In genomic region chr2:39008954-39009365, GRCm38 (mm10) we compare ENCODE assay signal across 8 mouse cellular contexts. TPM values are rescaled to one million over a fixed set of nuclear protein-coding genes. Genes with fewer than 3 reads are reported as not detected.
DNase-seq lines count a peak whose midpoint lies in the region; ATAC-seq and TF ChIP-seq lines count a peak whose summit lies in the region.

No protein-coding gene starts in this region.

- no peak for TF ChIP-seq CTCF in liver, adult 2 months (IDR thresholded peaks at IDR 0.05; ENCODE audit: low read depth, low read length)

- H3K9me3 ChIP-seq in limb, embryonic 13.5 days: no peaks in the 10 kb centered on the region
- no peaks in the 10 kb centered on the region for H3K9me3 ChIP-seq in midbrain, embryonic 16.5 days (replicated peaks; ENCODE audit: control insufficient read depth, low read length, poor library complexity, severe bottlenecking)

- no peak for ATAC-seq in limb, embryonic 13.5 days (ENCODE audit: low FRiP score, low read depth)
- no peak for ATAC-seq in midbrain, embryonic 16.5 days

- H3K4me2 ChIP-seq in limb, embryonic 13.5 days (replicated peaks): peak overlapping the region; percentile 91
- H3K4me2 ChIP-seq in midbrain, embryonic 16.5 days (ENCODE audit: low read length): peak overlapping the region; percentile 84

- H3K27ac ChIP-seq in liver, adult 2 months (replicated peaks; ENCODE audit: insufficient read depth, low read depth, low read length): peak overlapping the region; percentile 67
- H3K27ac ChIP-seq in limb, embryonic 13.5 days: peak overlapping the region; percentile 89
- H3K27ac ChIP-seq in midbrain, embryonic 16.5 days (ENCODE audit: low read length): no peak overlapping the region; the same call in 1 of the 2 replicates

- H3K36me3 ChIP-seq in liver, adult 2 months (ENCODE audit: control insufficient read depth, insufficient read depth, low read length): peaks cover 6% of the 10 kb centered on the region
- H3K36me3 ChIP-seq in limb, embryonic 13.5 days: peaks cover 25% of the 10 kb centered on the region
- peaks cover 6% of the 10 kb centered on the region for H3K36me3 ChIP-seq in midbrain, embryonic 16.5 days (ENCODE audit: control insufficient read depth, insufficient read depth, low read length)

- peaks cover 15% of the 10 kb centered on the region for H3K4me1 ChIP-seq in liver, adult 2 months (ENCODE audit: control insufficient read depth, insufficient read depth, low read length)
- peaks cover 32% of the 10 kb centered on the region for H3K4me1 ChIP-seq in limb, embryonic 13.5 days
- H3K4me1 ChIP-seq in midbrain, embryonic 16.5 days (ENCODE audit: control insufficient read depth, insufficient read depth, low read length): peaks cover 36% of the 10 kb centered on the region

- peak overlapping the region; percentile 91 for H3K9ac ChIP-seq in liver, adult 2 months (ENCODE audit: low read depth, low read length)
- H3K9ac ChIP-seq in limb, embryonic 13.5 days: peak overlapping the region; percentile 90
- peak overlapping the region; percentile 86 for H3K9ac ChIP-seq in midbrain, embryonic 16.5 days (ENCODE audit: low read depth, low read length)

- peak overlapping the region; percentile 84 for H3K4me3 ChIP-seq in liver, adult 2 months (ENCODE audit: insufficient read depth, low read depth, low read length)
- H3K4me3 ChIP-seq in limb, embryonic 13.5 days: peak overlapping the region; percentile 66
- peak overlapping the region; percentile 72 for H3K4me3 ChIP-seq in midbrain, embryonic 16.5 days (ENCODE audit: low read depth, low read length)

- intact Hi-C loops in heart, postnatal 10 days (cut with DNase I): no loop called here

- 6% methylated on average over 3 of the region's 3 CpGs for WGBS in liver, adult 2 months
- 26% methylated on average over 3 of the region's 3 CpGs for whole genome bisulfite sequencing in limb, embryonic 13.5 days
- 26% methylated on average over 3 of the region's 3 CpGs for WGBS in midbrain, embryonic 16.5 days

- no peak for DNase-seq in liver, adult 2 months (ENCODE audit: extremely low read depth, low read depth, low spot score)
- no peak for DNase-seq in liver
- peak; percentile 74 for DNase-seq in brain, adult 2 months (ENCODE audit: low read depth, low spot score)
- DNase-seq in heart, postnatal 10 days: peak; percentile 58 to 66
- peak; percentile 85 for DNase-seq in thymus, postnatal 14 days
- DNase-seq in testis, postnatal 10 days (ENCODE audit: low spot score): no peak

- TF ChIP-seq POLR2A in liver, adult 2 months (IDR thresholded peaks at IDR 0.05; ENCODE audit: extremely low read depth, insufficient read depth, low read length): no peak

- peaks cover 13% of the 10 kb centered on the region; the same call in 1 of the 2 replicates for H3K79me2 ChIP-seq in liver, adult 2 months (ENCODE audit: control insufficient read depth, insufficient read depth, low read length)

- H3K27me3 ChIP-seq in liver, adult 2 months (ENCODE audit: control insufficient read depth, insufficient read depth, low read length): no peaks in the 10 kb centered on the region
- H3K27me3 ChIP-seq in limb, embryonic 13.5 days: no peaks in the 10 kb centered on the region
- no peaks in the 10 kb centered on the region for H3K27me3 ChIP-seq in midbrain, embryonic 16.5 days (ENCODE audit: control insufficient read depth, insufficient read depth, low read depth, low read length)

RNA-seq across cellular contexts. Expression of gene Rpl35, which starts 3.5 kb away (rescaled TPM):
- 179 and 183 TPM in 2 replicates for total RNA-seq in liver, adult 2 months (2014; rRNA removed)
- 56.9 and 60.6 TPM in 2 replicates for polyA plus RNA-seq in liver, adult 2 months (2012; rRNA removed)
- 100 to 1,000 TPM; 406 to 408 TPM for total RNA-seq in heart, postnatal 10 days (2021)
- polyA plus RNA-seq in limb, embryonic 13.5 days (2015; fragmentation: Nextera tagmentation; extraction: Ambion mirVana): 945 and 972 TPM in 2 replicates
- polyA plus RNA-seq in midbrain, embryonic 16.5 days (2015; fragmentation: Nextera tagmentation; extraction: Ambion mirVana): 563 and 566 TPM in 2 replicates

RNA-seq across cellular contexts. Expression of gene Arpc5l, which starts 3.8 kb away (rescaled TPM):
- total RNA-seq in liver, adult 2 months (2014; rRNA removed): 41.2 and 45.1 TPM in 2 replicates
- 21.3 and 25.7 TPM in 2 replicates for polyA plus RNA-seq in liver, adult 2 months (2012; rRNA removed)
- total RNA-seq in heart, postnatal 10 days (2021): 10 to 100 TPM; 68.4 to 70.6 TPM
- polyA plus RNA-seq in limb, embryonic 13.5 days (2015; fragmentation: Nextera tagmentation; extraction: Ambion mirVana): 111 and 115 TPM in 2 replicates
- polyA plus RNA-seq in midbrain, embryonic 16.5 days (2015; fragmentation: Nextera tagmentation; extraction: Ambion mirVana): 137 and 141 TPM in 2 replicates

RNA-seq across cellular contexts. Expression of gene Wdr38, which starts 11.7 kb away (rescaled TPM):
- 0.55 and 0.67 TPM in 2 replicates for total RNA-seq in liver, adult 2 months (2014; rRNA removed)
- polyA plus RNA-seq in liver, adult 2 months (2012; rRNA removed): 0.34 TPM in 2 replicates
- total RNA-seq in heart, postnatal 10 days (2021): under 1 TPM; 0.17 to 0.31 TPM
- 1.8 and 1.9 TPM in 2 replicates for polyA plus RNA-seq in limb, embryonic 13.5 days (2015; fragmentation: Nextera tagmentation; extraction: Ambion mirVana)
- 1.8 and 2.3 TPM in 2 replicates for polyA plus RNA-seq in midbrain, embryonic 16.5 days (2015; fragmentation: Nextera tagmentation; extraction: Ambion mirVana)

RNA-seq across cellular contexts. Expression of gene Golga1, which starts 56.4 kb away (rescaled TPM):
- total RNA-seq in liver, adult 2 months (2014; rRNA removed): 15.4 and 19.1 TPM in 2 replicates
- 4.2 and 7.1 TPM in 2 replicates for polyA plus RNA-seq in liver, adult 2 months (2012; rRNA removed)
- 10 to 100 TPM; 21.0 to 22.5 TPM for total RNA-seq in heart, postnatal 10 days (2021)
- polyA plus RNA-seq in limb, embryonic 13.5 days (2015; fragmentation: Nextera tagmentation; extraction: Ambion mirVana): 29.2 and 31.0 TPM in 2 replicates
- 34.9 and 37.5 TPM in 2 replicates for polyA plus RNA-seq in midbrain, embryonic 16.5 days (2015; fragmentation: Nextera tagmentation; extraction: Ambion mirVana)

Comparison
In these comparisons a context has a peak if more than half of its experiments do, and no peak if none do; other contexts are left out.
1. DNase-seq: peak in brain, adult 2 months (single experiment), heart, postnatal 10 days (2 of 2) and thymus, postnatal 14 days (single experiment); none in liver, adult 2 months (single experiment), liver (single experiment) and testis, postnatal 10 days (single experiment).
2. Peak in every context shown above with its lines, with median percentiles within 50 percentile points of each other: H3K4me3 ChIP-seq and H3K9ac ChIP-seq.